Mouse (Mus musculus): ENCODE results near the gene Cfap100.

The Cfap100 gene

DNA sequence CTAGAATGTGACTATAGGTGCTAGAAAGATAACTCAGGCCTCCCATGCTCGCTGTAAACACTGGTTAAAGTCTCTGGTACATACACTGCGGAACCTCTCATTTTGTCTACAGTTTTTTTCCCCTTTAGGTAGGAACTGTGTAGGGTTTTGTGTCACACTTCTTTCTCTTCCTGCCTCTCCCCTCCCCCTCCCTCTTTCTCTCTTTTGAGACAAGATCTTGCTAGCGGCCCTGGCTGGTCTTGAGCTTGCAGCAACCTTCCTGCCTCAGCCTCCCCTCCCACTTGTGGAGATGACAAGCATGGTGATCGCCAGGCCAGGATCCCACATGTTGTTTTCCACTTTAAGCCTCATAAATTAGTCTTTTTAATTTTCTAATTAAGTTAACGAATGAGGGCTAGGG is 25.2 kb upstream of the Cfap100 start:
- DNase-seq: no peak

- DNase-seq: no peak
Measured at GRCm38 (mm10) chr6:90452603-90453002, 24.0 kb upstream of the Cfap100 start.

- no peak for DNase-seq
Measured at GRCm38 (mm10) chr6:90451512-90451911, 22.9 kb upstream of the Cfap100 start.

DNA sequence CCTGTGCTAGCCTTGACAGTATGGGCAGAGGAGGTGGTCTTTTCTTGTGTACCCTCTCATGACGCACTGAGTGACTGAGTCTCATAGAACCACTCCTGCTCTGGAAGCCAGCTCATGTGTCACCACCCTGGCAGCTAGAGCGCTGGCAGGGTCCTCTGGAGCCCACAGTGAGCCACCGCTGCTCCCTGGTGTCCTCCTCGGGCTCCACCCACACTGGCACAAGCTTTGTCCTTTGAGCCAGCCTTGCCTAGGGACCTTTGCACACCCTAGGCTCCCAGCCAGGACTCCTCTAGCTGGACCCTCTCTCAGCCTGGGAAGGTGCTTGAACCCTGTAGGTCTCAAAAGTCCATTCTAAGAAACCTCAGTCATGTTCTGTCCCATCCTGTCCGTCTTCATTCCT is 22.1 kb upstream of the Cfap100 start:
- DNase-seq: no peak

DNA sequence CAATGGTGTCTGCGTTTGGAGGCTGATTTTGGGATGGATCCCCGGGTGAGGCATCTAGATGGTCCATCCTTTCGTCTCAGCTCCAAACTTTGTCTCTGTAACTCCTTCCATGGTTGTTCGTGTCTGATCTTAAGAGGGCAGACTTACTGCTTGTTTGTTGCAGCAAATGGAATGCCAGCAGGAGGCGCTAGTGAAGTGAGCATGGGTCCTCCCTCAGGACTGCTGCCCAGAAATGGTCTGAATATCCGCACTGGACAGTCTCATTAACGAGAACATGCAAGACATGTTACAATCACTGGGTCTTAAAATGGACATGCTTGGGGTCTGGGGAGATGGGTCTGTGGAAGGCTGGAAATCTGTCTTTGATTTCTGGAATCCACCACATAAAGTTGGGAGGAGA is 21.6 kb upstream of the Cfap100 start:
- peak; percentile 80 for DNase-seq

DNA sequence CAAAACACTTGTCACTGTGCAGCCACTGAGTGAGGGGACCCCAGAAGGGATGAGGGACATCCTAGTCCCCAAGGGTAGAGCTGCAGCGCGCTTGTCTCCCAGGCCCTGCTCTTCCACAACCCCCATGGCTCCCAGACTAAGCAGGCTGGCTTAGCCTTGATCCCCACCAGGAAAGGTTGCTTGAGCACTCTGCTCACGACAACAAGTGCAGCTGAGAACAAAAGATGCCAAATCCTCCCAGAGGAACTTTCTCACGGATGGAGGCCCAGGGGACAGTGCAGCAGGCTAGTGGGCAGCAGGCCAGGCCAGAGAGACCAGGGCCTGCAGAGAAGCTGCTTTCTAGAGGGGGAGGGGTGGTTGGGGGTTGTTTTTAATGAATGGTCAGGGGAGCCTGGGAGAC is 18.3 kb upstream of the Cfap100 start:
- peak; percentile 65 for DNase-seq

GRCm38 (mm10) chr6:90437041-90437440 is 8.4 kb upstream of the Cfap100 start:
- DNase-seq: no peak

GRCm38 (mm10) chr6:90436192-90436907 is 7.8 kb upstream of the Cfap100 start:
- DNase-seq: no peak

- DNase-seq: peak; percentile 76
Measured at GRCm38 (mm10) chr6:90435195-90435618, 6.6 kb upstream of the Cfap100 start.

DNA sequence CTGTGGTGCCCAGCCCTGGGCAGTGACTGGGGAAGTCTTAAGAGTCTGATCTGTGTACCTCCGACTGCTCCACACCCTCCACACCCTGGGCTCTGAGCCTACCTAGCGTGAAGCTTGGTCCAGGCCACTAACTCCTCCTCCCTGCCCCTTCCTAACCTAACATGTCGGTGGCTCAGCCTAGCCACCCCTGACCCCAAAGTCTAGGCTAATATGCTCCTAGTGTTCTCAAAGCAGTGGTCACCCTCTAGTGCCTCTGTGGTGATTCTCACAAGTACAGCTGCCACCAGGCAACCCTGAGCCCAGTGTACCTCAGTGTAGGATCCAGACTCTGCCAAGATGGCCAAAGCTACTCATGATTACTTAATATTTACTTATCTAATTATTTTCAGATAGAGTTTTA is 6.1 kb upstream of the Cfap100 start:
- no peak for DNase-seq

- DNase-seq: no peak
Measured at GRCm38 (mm10) chr6:90431487-90431886, 2.9 kb upstream of the Cfap100 start.

DNA sequence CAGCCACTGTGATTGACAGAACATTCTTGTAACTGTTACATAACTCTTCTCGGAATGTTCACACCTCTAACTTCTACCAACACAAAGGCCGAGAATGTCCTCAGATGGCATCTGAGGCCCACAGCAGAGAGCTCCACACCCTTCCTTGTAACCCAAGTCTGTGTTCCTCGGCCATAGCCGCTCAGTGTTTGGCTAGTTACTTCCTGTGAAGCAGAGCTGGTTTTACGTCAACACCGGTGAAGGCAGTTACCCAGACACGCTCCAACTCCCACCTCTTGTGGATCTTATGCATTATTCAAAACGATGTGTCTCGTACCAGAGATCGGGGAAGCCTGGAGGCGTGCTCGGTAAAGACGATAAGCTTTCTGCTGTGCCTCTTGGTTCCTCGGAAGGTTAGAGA is 1.3 kb upstream of the Cfap100 start:
- no peak for DNase-seq

GRCm38 (mm10) chr6:90426003-90426402 is 2.6 kb downstream of the Cfap100 start:
- DNase-seq: no peak

DNA sequence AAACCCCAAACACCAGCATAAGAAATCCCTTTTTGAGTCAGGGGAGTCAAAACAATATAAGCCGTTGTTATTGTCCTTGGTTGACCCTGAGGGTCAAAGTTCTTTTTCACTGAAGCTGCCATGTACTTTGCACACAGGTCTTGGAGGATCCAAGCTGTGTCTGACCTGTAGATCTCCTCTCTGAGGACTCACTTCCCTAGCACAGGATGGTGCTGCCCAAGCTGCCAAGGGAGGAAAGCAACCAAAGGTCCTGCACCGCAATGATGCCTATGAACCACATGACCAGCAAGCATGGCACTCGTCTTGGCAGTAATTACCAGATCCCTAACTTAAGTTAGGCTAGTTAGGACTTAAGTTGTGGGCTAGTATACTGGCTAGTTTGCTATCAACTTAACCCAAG is 3.2 kb downstream of the Cfap100 start:
- DNase-seq: no peak

DNA sequence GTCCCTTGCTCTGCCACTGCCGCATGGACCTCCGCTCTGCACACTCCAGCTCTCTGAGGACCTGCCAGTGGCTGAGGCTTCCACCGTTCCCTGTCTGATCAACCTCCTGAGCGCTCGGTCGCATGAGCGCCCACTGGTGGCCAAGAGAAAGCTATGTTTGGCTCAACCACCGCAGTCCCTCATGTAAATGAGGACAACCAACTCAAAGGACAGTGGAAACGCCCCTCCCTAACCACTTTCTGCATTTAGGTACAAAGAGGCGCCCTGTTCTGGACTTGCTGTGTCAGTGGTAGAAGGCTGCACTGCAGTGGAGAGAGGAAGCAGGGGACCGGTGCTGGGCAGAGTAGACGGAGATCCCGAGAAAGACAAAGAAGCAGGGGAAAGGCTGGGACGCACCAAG is 6.0 kb downstream of the Cfap100 start:
- peak; percentile 91 for DNase-seq

- no peak for DNase-seq
Measured at GRCm38 (mm10) chr6:90411926-90412325, 16.7 kb downstream of the Cfap100 start.

DNA sequence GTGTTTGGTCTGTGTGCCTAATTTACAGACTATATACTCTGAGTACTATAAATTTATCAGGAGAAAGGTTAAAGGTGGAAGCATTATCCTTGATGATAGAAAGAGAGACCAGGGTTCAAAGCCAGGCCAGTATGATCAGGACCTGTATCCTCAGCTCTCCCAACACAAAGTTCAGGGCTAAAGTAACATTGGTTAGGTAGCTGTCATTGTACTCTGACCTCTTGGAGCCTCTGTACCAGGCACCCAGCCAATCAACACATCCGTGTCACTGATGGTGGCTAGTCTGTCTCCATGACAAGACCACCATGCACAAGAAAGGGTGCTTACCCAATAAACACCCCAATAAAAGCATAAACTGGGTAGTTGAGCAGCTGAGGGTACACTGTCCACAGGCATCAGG is 17.6 kb downstream of the Cfap100 start:
- DNase-seq: no peak

DNA sequence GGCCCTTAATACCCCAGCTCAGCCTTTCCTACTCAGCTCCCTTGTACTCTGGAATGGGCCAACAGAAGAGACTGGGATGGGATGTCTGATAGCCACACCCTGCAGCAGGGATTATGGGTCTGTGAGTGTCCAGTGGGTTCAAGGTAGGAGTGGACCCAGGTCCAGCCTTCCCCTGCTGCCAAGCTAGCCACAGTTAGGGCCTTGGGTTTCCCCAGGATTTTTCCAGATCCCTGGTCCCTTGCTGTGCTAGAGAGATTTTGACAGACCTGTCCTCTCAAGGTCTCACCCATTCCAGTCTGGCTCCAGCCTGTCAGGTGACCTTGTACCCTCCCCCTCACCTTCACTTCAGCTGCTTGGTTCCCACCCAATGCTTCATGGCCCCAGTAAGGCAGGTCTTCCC is 20.0 kb downstream of the Cfap100 start:
- DNase-seq: no peak

GRCm38 (mm10) chr6:90397291-90397690 is 31.3 kb downstream of the Cfap100 start:
- DNase-seq: no peak

DNA sequence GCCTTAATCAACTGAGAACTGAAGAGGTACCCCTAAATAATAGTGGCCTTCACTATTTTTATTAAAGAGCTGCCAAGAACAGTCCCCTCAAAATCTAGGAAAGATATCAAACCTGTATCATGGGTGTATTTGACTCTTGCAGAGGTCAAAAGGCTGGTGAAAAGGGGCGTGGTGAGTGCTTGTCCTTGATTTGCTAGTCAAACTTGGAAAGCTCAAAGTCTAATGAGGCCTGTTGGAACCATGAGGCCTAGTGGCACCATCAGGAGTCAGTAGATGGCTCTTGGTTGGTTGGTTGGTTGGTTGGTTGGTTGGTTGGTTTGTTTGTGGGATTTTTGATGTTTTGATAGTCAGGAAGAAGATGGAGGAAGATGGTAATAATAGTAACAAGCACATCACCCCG is 32.8 kb downstream of the Cfap100 start:
- no peak for DNase-seq

GRCm38 (mm10) chr6:90393948-90394347 is 34.6 kb downstream of the Cfap100 start:
- DNase-seq: no peak

GRCm38 (mm10) chr6:90390629-90391028 is 38.0 kb downstream of the Cfap100 start:
- DNase-seq: no peak

- no peak for DNase-seq
Measured at GRCm38 (mm10) chr6:90381465-90381864, 47.1 kb downstream of the Cfap100 start.

- no peak for DNase-seq
Measured at GRCm38 (mm10) chr6:90377708-90378107, 50.9 kb downstream of the Cfap100 start.

- no peak for DNase-seq
Measured at GRCm38 (mm10) chr6:90374647-90375046, 54.0 kb downstream of the Cfap100 start.
